Mouse (Mus musculus): Measurements from ENCODE around the gene Pgf.

GRCm38 (mm10) chr12:85131361-85131760, 46.2 kb downstream of the Pgf start:
- TF ChIP-seq CTCF (IDR thresholded peaks at IDR 0.05; ENCODE audit: low read depth) = no peak
- TF ChIP-seq EP300 (IDR thresholded peaks at IDR 0.05; ENCODE audit: low read depth) = no peak

Data from liver, postnatal 0 days (tissue).